Mouse (Mus musculus): ENCODE data around the gene Smarca4.

Gene Smarca4

DNA sequence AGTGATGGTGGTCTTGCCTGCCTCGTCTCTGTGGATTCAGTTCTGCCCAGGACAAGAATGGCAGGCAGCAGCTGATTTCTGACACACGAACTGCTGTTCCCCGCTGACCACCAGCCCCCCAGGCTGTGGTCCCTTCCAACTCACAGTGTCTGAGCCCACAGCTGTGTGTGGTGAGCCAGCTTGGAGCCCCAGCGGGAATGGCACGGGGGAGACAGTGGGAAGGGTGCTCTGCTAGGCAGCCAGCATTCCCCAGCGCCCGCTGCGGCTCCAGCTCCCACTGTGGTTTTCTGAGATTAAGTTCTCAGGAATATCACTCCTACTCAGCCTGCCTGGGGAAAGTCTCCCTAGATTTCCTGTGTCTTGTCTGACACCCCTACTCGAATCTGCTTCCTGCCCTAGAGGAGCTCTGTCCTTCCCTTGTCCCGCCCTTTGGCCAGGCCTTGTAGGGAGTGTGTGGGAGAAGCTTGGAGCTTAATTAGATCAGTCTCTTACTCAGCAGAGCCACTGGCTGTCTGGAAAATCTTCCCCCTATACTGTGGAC, 136.4 kb downstream of the Smarca4 start:
- DNase-seq (ENCODE audit: low spot score): peak; percentile 83
